Mouse (Mus musculus): ENCODE measurements at regions not wholly inside any gene's neighbourhood (a gene's known extent, or its start where the extent isn't known, plus 50 kb on each side); places are given as distances from the start of the nearest gene placed in this dataset.

GRCm38 (mm10) chr2:166250571-166250970 lies 95.1 kb upstream of the Sulf2 start:
- TF ChIP-seq POLR2A (IDR thresholded peaks at IDR 0.05; ENCODE audit: insufficient read depth, low read depth, low read length) (no peak), CTCF (IDR thresholded peaks at IDR 0.05; ENCODE audit: insufficient read depth, low read depth, low read length) (no peak)
